Mouse (Mus musculus): Measurements from ENCODE around the gene Hmbs. TPM values are rescaled to one million over a fixed set of nuclear protein-coding genes. Genes with fewer than 3 reads are reported as not detected.
"Not testable (repeated sequence)": the region's sequence is repeated elsewhere in the genome, so short reads cannot be mapped to it uniquely, and the experiment has no call there.

Hmbs gene
- total and polyA plus RNA-seq, 3 experiments: 65.1 to 74.0 (median 73.7) TPM

DNA sequence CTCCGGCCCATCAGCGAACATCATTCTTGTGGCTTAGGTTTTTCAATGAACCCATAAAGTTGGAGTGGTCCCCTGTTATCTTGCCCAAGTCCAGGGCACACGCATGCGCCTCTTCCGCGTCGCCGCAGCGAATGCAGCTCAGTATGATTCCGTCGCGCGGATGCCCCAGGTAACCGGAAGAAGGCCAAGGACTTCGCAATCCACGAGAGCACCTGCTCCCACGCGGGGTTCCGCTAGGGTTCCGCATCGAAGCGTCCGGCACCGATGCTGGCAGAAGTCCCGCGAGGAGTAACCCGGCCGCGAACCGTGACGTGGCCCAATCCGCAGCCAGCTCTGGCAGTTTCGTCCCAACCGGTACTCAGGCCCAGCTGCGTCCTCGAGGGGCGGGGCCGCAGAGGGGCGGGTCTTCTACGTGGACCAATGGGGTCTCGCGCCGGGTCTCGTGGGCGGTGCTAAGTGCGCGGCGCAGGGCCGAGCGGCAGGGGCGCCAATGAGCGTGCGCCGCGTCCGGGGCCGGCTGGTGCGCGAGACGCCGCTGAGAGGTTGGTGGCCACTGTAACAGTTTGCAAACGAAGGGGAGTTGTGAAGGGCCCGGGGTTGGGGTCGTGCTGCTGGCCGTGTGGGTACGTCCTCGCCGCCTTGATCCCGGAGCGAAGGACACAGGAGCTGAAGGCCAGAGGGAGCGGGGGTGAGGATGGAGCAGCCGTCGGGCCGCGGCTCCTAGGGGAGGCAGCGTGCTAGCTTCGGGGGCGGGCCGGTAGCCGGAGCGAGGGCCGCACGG, 35.2 kb upstream of the Hmbs start, which contains the start of gene Hyou1 (continued):
- no peak for TF ChIP-seq JUN (IDR thresholded peaks at IDR 0.05; ENCODE audit: insufficient read depth, low read depth, low read length)
- peak; percentile 76 for TF ChIP-seq HCFC1 (IDR thresholded peaks at IDR 0.05; ENCODE audit: low read depth, low read length)
- TF ChIP-seq RAD21 (IDR thresholded peaks at IDR 0.05; ENCODE audit: low read depth, low read length): no peak
- TF ChIP-seq MXI1 (IDR thresholded peaks at IDR 0.05; ENCODE audit: low read depth, low read length): peak; percentile 80
- peak; percentile 95 for TF ChIP-seq MAX (IDR thresholded peaks at IDR 0.05; ENCODE audit: low read length)
- no peak for TF ChIP-seq ZKSCAN1 (IDR thresholded peaks at IDR 0.05; ENCODE audit: borderline replicate concordance, low read depth, low read length)
- no peak for TF ChIP-seq USF2 (conservative IDR thresholded peaks at IDR 0.05; ENCODE audit: low read depth, low read length)
- TF ChIP-seq IRF4 (IDR thresholded peaks at IDR 0.05; ENCODE audit: low read depth, low read length): peak; percentile 61; the same call in 1 of the 2 replicates
- TF ChIP-seq MAZ (IDR thresholded peaks at IDR 0.05; ENCODE audit: low read depth, low read length): 0 out of 2 replicates have a peak, but pooled peaks have one; percentile 40
- TF ChIP-seq RCOR1 (conservative IDR thresholded peaks at IDR 0.05; ENCODE audit: low read depth, low read length): no peak
- peak; percentile 90 for TF ChIP-seq ZMIZ1 (IDR thresholded peaks at IDR 0.05; ENCODE audit: low read depth, low read length)
- peak; percentile 65 for TF ChIP-seq TBP (conservative IDR thresholded peaks at IDR 0.05; ENCODE audit: low read depth, low read length)
- no peak for TF ChIP-seq ZNF384 (IDR thresholded peaks at IDR 0.05; ENCODE audit: low read depth, low read length)

GRCm38 (mm10) chr9:44378153-44378730, 34.2 kb upstream of the Hmbs start:
- Histone ChIP-seq H3K9me3 (replicated peaks; ENCODE audit: low read length) (no peaks in the 10 kb centered on the region), H3K4me1 (ENCODE audit: control insufficient read depth in 1 of 2, insufficient read depth in 2 of 2) (peaks cover 7 to 34% of the 10 kb centered on the region in 2 experiments), H3K27ac (ENCODE audit: insufficient read depth, low read depth) (peak overlapping the region; percentile 64; the same call in 1 of the 2 replicates), H3K9ac (ENCODE audit: insufficient read depth, low read depth) (peak overlapping the region; percentile 93), H3K36me3 (replicated peaks in 1 of 2; ENCODE audit: control insufficient read depth in 1 of 2, insufficient read depth in 1 of 2, low read length in 1 of 2) (peaks cover 21 to 29% of the 10 kb centered on the region in 2 experiments), H3K4me3 (replicated peaks in 1 of 3; ENCODE audit: low read depth in 2 of 3, low read length in 2 of 3, poor library complexity in 1 of 3) (peak overlapping the region; percentile 73 to 96 (median 73)), H3K27me3 (replicated peaks) (no peaks in the 10 kb centered on the region), H3K4me2 (ENCODE audit: insufficient read depth, low read depth, poor library complexity, severe bottlenecking) (peak overlapping the region; percentile 87), H3K79me2 (replicated peaks; ENCODE audit: control insufficient read depth, extremely low read depth, insufficient read depth, poor library complexity, severe bottlenecking) (peaks cover 25% of the 10 kb centered on the region)
- in situ Hi-C loops (cut with MboI; ENCODE audit: low pct_ligation_motif_present, low pct_unique_long_range_greater_than_20kb, low sequenced_read_pairs): no loop called here
- no peak for TF ChIP-seq MAX (IDR thresholded peaks at IDR 0.05; ENCODE audit: low read length)
- TF ChIP-seq MYC (IDR thresholded peaks at IDR 0.05; ENCODE audit: low read depth, low read length): 0 out of 2 replicates have a peak, but pooled peaks have one; percentile 7
- no peak for TF ChIP-seq TCF12 (IDR thresholded peaks at IDR 0.05; ENCODE audit: low read depth, low read length)
- 0 out of 2 replicates have a peak, but pooled peaks have one; percentile 1 for TF ChIP-seq MXI1 (IDR thresholded peaks at IDR 0.05; ENCODE audit: low read depth, low read length)
- TF ChIP-seq ELF1 (IDR thresholded peaks at IDR 0.05; ENCODE audit: low read depth, low read length): no peak
- dilution Hi-C loops (cut with MboI; ENCODE audit: extremely low pct_ligation_motif_present, extremely low pct_unique_long_range_greater_than_20kb, low sequenced_read_pairs): no loop called here
- no peak for DNase-seq (ENCODE audit: extremely low read depth)

- in situ Hi-C loops (cut with MboI; ENCODE audit: low pct_ligation_motif_present, low pct_unique_long_range_greater_than_20kb, low sequenced_read_pairs); DNase-seq (ENCODE audit: extremely low read depth); H3K9ac ChIP-seq (ENCODE audit: insufficient read depth, low read depth): not testable (repeated sequence)
Measured at GRCm38 (mm10) chr9:44377335-44377734, 33.3 kb upstream of the Hmbs start.

More at GRCm38 (mm10) chr9:44377335-44377734, 33.3 kb upstream of the Hmbs start:
- H3K4me3 ChIP-seq (replicated peaks in 1 of 3; ENCODE audit: low read depth in 2 of 3, low read length in 2 of 3, poor library complexity in 1 of 3); H3K27ac ChIP-seq (ENCODE audit: insufficient read depth, low read depth); H3K9me3 ChIP-seq (replicated peaks; ENCODE audit: low read length); H3K4me2 ChIP-seq (ENCODE audit: insufficient read depth, low read depth, poor library complexity, severe bottlenecking); H3K27me3 ChIP-seq (replicated peaks); dilution Hi-C loops (cut with MboI; ENCODE audit: extremely low pct_ligation_motif_present, extremely low pct_unique_long_range_greater_than_20kb, low sequenced_read_pairs): not testable (repeated sequence)
- peaks cover 14 to 20% of the 10 kb centered on the region in 2 experiments for H3K36me3 ChIP-seq (replicated peaks in 1 of 2; ENCODE audit: control insufficient read depth in 1 of 2, insufficient read depth in 1 of 2, low read length in 1 of 2)
- peaks cover 25% of the 10 kb centered on the region for H3K79me2 ChIP-seq (replicated peaks; ENCODE audit: control insufficient read depth, extremely low read depth, insufficient read depth, poor library complexity, severe bottlenecking)
- H3K4me1 ChIP-seq (ENCODE audit: control insufficient read depth in 1 of 2, insufficient read depth in 2 of 2): peaks cover 7 to 35% of the 10 kb centered on the region in 2 experiments

Measured in CH12.LX (cell line).